Mouse (Mus musculus) left cerebral cortex, adult 11 months (tissue): ENCODE data around the gene Pitpnm2.

ENCODE experiments used
- DNase-seq: peaks from one replicate; pipeline ENCODE4 v3.0.0; 2022; ENCODE audit warnings: low spot score

Gene Pitpnm2

DNA sequence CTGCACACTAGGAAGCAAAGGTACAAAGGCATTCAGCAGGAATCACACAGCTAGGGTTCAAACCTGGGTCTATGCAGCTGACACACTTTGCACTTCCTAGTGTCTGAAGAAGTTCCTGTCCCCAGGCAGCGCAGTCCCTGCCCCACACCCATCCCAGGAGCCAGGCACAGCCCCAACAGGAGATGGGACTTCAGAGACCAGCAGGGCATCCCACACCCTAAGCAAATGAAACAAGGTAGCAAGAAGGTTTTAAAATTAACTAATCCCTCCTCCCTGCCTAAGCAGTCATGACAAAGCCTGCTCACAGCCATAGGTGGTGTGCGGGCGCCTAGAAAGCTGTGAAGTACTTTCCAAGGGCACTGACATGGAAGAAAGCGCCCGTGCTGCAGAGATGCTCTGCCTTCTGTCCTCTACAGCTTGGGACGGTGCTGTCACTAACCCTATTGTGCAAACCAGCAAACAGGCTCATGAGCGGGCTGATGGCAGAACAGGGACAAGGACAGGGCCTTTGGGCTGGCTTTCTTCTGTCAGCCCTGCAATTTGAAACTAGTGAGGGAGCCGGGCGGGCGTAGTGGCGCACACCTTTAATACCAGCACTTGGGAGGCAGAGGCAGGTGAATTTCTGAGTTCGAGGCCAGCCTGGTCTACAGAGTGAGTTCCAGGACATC lies 68.9 kb downstream of the Pitpnm2 start:
- DNase-seq: no peak

DNA sequence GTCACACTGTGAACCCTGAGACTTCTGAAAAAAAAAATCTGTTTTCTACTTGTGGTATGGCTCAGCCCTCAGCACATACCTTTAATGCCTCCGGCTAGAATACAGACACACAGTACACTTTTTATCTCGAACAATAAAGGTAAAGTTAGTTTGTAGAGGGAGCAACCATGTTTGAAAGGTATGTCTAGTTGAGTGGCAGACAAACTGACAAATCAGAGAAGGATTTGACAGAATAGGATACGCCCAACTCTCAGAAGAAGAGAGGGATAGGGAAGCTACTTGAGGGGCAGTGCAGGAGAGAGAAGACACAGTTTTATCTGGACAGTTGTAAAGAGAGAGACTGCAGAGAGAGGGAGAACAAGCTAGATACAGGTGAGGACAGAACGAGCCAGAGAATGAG lies 70.1 kb downstream of the Pitpnm2 start:
- no peak for DNase-seq

DNA sequence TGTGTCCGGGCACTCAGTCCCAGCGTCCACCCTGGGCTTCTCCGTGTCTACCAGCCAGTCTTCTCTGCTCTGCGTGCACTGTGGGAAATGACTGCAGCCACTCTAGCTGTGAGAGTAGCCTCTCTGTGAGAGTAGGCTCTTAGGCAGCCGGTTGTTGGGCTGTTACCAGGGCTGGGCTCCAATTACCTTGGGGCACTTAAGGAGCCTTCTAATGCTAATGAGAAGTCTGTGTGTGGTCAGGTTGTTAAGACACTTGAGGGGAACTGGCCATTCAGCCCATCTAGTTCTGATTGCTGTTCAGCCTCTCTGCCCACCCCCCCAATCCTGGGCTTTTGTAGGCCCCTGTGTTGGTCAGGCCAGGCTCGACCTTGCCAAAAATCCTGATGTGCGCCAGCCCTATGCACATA lies 72.8 kb downstream of the Pitpnm2 start:
- no peak for DNase-seq

DNA sequence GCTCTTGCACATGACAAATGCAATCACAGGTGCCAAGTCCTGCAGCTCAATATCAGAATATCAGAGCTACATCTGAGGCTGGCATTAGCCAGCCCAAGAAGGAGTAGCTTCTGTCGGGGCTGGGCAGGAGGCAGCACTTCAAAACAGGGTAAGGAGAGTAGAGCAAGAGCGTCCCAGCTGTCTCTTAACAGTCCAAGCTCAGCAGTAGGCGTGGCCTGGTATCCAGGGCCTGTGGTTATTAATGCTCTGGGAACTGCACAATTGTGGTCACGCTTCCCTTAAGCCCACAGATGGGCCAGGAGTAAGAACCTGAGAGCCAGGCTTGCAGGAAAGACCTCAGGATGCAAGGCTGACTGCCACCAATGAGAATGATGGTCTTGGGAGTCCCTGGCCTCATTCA lies 74.4 kb downstream of the Pitpnm2 start:
- DNase-seq: no peak

DNA sequence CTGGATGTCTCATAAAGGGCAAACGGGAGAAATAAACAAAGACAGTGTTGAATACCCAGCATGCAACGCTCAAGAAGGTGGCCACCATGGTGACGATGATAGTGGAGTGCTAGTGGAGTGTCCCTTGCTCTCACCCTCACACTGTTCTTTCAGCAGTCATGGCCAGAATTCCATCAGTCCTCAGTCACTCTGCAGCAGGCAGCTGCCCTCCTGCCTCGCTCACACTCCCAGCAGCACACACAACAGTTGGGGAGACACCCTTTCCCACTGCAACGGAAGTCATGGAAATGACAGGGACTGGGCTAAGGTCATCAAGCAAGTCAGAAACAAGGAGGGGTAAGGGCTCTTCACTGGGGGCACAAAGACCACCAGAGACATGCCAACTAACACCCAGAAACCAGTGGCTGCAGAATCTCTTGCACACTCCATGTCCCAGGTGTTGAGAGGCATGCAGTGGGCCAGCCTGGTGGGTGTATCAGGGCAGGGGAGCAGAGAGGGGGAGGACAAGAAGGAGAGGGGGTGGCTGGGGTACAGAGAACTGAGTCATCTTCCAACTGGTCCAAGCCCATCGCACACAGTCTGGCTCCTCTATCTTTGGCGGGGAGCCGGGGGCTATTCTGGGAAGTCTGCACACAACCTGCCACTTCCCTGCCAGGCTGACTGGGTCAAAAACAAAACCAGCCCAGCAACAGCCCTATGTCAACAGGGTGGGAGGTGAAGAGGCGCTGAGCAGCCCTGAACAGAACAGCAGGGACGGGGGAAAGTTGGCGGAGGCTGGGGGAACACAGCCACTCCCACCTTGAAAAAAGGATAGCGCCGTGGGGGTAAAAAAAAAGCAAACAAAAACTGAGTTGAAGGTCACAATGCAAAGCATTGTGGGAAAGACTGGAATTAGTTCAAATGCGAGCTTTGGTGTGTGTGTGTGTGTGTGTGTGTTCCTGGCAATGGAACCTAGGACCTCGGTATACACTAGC lies 76.3 kb downstream of the Pitpnm2 start:
- DNase-seq: peak; percentile 64

DNA sequence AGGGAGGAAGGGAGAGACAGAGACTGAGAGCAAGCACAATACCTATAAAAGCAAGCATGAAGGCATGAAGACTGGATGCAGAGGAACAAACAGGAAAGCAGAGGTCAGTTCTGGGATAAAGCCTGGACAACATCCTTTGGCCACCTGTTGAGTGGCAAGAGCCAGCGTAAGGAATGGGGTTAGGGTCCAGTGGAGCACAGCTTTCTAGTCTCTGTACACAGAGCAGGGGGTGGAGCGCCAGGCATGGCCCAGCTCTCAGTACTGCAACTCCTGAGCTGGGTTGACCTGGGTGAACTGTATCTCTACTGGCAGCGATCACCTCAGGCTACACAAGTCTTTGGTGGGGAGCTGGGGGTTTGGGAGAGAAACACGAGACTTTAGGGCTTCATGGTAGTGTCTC lies 77.3 kb downstream of the Pitpnm2 start:
- DNase-seq: no peak

DNA sequence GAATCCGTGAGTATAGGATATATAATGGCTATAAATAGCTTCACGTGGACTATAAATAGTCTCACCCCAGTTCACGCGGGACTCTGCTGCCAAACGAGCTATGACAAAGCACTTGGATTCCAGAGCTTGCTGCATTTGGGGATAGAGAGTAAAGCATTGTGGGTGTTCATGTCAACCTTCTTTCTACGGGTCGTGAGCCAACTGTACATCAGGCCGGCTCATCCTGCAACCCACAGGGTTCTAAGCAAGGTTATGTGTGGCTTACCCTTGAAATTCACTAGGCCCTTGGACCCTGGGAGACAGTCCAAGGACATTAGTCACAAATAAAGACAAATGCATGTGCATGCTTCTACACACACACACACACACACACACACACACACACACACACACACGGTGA lies 77.8 kb downstream of the Pitpnm2 start:
- DNase-seq: no peak

DNA sequence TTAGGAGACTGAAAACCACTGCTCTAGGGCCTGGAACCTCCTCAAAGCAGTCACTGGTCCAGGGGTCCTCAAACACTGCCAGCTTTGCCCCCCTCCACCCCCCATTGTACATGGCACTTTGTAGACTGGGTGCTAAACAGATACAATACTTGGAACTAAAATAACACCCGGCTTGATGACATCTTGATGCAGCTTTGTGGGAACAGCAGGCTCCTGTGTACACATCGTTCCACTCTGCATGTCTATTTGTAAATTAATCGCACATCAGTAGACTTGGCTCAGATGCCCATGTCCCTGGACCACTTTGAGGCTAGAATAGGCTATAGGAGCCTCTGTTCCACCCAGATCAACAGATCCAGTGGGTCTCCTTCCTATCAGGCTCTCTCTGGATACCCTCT lies 80.3 kb downstream of the Pitpnm2 start:
- no peak for DNase-seq

DNA sequence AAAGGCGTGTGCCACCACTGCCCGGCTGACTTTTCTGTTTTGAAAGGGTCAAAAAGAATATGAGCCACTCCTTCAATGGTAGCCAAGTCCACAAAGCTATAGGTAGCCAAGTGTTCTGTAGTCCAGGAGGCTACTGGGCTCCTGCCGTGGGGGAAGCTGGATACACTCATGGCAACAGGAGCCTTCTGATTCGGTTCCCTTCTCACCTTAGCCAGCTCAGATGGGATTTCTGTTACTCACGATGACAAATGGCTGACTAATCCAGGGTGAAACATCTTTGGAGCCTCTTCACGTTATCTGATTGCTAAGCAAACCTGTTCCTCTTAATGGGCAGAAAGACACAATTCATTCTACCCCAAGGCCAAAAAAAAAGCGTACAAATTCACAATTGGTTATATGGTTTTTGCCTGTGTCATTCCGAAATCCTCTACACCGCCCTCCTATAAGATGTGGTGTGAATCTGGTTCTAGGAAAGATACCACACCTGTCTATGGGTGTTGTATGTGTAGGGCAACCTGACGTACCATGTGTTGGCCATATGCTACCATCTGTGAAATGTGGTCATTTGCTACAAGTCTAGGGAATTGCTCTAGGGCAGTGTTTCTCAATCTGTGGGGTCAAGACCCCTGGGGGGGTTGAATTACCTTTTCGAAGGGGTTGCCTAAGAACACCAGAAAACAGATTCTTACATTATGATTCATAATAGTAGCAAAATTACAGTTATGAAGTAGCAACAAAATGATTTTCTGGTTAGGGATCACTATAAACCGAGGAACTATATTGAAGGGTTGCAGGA lies 80.9 kb downstream of the Pitpnm2 start:
- DNase-seq: no peak

DNA sequence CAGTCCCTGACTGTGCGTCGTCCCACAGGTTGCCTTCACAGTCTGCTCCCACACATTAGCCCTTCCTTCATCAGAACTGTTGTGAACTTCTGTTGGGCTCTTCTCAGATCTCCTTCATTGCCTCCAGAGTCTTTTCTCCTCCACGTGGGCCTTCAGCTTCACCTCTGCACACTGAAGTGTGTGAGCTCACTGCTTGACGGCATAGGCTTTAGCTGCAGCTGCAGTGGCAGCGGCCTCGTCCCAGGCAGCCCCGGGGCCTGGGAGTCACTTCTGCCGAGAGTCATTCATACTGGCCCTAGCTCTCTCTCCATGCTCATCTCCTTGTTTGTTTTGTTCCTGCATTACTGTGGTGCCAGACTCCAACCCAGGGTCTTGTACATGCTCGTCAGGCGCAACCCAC lies 81.9 kb downstream of the Pitpnm2 start:
- DNase-seq: no peak

DNA sequence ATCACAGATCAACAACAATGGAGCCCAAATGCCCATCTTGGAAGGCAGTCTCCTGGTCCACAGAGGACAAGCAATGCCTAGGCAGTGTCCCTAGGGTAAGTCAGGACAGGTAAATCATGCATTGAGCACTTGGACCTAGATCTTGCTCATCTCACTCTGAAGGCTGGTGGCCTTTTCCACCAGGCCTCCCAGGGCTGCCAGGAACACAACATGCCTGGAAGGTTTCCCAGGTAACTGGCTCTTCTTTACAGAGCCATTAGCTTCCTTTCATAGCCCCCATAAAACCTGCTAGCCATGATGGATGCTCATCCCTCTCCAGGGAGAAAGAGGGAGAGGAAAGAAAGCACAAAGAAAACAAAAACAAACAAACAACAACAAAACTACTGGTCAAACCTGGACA lies 82.8 kb downstream of the Pitpnm2 start:
- DNase-seq: no peak

DNA sequence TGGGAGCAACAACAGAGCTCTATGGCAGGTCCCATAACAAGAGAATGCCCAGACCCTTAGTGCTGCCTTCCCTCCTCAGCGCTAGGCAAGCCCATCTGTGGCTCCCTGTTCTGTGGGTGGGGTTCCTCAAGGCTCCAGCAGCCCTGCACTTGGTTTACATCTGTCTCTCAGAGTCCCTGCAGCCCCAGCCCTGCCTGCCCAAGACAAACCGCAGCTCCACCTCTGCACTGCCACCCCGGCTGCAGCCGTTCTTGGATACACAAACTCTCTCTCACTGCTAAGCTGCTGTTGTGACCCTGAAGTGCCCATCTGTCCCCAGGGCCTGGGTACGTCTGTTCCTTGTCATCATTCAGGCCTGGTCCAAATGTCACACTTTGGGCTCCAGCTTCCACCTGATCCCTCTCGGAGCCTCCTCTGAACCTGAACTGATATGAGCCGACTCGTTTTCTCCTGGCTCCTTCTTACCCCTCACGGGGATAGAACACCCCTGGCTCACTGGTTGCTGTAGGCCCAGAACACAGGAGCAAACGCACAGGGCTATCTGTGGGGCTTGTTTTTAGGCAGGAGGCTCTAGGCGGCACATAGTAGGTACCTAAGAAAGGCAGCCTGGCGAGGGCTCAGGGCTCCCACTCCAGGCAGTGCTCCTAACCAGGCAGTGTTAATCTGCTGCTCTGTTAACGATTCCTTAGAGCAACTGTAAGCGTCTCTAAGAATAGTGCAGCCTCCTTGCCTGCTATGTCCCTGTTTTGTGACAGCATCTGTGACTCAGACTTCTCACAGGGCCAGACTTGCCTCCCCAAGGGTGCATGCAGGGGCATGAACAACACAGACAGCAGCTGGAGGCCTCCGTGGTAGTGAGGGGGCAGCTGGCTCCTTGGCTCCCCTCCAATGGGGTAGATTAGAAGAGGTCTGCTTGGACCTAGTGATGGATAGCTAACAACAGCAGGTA lies 83.7 kb downstream of the Pitpnm2 start:
- peak; percentile 60 for DNase-seq

DNA sequence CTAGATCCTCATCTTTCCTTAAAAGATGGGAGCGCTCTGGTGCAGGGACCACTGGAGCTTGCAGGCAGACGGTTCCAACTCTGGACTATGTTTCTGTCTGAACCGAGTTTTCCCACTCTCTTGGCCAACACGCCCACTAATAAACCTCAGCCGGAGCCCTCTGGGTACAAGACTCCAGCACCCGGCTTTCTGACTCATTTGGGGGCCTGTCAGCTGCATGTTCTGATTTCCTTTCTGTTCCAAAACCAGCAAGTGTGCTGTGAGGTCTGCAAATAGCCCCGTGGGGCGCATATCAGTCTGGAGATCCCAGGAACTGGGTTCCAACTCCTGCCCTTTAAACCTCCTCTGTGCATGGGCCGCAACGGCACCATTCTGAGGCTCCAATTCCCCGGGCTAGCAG lies 86.1 kb downstream of the Pitpnm2 start:
- no peak for DNase-seq

DNA sequence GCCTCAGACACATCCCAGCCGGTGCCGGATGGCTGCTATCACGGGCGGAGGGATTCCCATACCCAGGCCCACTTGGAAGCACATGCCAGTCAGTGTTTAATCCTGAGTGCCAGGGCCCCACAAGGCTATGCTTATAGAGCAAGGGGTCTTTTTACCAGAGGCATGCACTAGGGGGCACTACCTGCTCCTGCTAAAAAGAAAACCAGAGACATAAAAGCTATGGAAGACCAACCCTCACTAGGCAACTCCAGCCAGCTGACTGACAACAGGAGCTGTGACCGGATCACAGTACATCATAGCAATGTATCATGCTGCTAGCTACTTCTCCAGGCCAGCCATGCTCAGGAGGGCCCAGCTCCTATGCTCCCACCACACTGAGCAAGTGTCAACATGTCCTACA lies 87.0 kb downstream of the Pitpnm2 start:
- DNase-seq: peak; percentile 62

DNA sequence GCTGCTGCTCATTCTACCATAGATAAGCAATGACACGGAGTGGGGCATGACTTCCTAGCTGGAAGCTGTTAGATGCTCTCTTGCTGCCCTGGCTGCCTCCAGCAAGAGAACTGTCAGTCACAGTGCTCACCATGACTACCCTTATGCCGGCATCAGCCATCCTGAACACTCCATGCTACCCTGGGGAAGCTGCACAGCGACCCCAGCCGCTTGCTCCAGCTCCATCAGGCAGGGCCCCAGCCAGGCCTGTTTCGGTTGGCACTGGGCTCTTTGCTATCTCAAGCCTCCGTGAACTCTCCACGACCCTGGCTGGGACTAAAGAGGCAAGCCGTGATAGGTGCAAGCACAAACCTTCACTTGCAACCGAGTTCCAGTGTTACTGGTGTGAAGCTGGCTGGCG lies 87.7 kb downstream of the Pitpnm2 start:
- DNase-seq: no peak

DNA sequence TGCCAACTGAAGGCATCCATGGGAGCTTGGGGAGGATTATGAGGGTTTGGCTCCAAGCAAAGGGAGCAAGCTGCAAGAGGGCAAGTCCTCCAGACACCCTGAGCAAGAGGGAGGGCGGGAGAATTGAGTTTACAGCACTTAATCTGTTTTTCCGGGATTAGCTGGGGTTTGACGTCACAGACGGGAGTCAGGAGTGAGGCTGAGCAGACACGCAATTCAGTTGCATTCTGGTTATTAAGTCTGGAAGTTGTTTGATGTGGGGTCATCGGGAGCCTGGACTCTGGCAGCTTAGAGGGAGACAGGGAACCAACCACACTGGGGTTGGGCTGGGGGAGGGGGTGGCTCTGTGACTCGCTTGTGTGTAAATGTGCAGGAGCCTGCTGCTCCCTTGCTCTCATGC lies 90.1 kb downstream of the Pitpnm2 start:
- no peak for DNase-seq

DNA sequence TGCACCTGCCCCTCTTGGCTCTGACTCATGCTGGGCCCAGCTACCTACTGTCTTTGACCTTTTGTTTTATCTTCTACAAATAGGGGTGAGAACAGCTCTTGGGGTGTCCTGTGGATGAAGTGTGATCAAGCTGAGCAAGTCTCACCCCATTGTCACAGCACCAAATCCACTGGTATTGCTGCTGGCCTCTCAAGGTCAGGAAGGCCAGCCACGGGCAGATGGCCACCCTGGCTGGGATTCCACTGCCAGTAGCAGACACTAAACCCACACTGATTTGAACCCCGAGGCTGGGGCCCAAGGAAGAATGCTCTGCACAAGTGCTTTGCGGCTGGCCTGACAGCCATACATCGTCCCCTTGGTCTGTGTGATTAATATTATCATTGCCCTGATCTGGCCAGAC lies 91.3 kb downstream of the Pitpnm2 start:
- no peak for DNase-seq

DNA sequence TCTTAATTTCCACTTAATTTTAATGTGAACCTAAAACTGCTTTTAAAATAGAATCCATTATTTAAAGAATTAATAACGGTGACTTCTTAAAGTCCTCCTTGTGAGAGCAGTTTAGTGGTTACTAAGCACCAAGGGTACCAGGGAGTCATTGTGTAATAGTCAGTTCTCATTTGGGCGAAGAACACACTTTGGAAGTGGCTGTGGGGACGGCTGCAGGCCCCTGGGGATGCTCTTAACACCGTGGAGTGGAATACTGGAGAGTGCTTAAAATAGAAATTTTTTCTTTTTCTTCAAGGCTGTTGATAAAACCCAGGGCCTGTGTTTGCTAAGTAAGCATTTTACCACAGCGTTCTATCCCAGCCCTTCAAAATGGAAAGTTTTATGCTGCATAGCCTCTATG lies 93.6 kb downstream of the Pitpnm2 start:
- DNase-seq: no peak

DNA sequence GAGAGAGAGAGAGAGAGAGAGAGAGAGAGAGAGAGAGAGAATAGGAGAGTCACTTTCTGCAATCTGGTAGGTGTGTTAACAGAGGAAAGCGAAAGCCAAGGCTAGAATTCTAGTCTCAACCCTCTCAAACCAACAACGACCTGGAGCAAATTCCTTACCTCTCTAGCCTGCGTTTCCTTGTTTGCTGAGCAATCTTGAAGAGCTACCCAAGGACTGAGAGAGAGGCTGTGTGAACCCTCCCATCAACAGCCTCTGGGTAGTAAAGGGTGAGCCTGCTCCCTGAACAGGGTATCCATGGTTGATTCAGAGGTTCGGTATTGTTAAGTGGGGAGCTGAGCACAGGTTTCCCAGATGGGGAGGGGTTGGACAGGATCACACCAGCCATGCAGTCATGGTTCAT lies 96.8 kb downstream of the Pitpnm2 start:
- DNase-seq: no peak

DNA sequence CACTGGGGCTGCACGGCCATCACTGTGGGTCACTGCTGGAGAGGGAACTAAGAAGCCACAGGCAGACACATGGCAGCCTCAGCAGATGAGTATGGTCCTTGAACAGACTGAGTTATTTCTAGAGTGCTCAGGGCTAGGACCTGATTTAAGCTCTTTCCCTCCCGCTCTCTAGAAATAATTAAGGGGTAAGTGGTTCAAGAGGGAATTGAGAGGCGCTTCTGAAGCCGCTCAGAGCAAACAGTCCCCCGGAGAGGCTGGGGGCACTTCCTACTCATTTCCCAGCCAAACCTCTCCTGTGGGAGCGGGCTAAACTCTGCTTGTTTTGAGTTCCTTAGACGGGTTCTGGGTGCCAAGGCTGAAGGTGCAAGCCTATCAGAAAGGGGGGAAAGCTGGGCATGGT lies 98.7 kb downstream of the Pitpnm2 start:
- DNase-seq: no peak

DNA sequence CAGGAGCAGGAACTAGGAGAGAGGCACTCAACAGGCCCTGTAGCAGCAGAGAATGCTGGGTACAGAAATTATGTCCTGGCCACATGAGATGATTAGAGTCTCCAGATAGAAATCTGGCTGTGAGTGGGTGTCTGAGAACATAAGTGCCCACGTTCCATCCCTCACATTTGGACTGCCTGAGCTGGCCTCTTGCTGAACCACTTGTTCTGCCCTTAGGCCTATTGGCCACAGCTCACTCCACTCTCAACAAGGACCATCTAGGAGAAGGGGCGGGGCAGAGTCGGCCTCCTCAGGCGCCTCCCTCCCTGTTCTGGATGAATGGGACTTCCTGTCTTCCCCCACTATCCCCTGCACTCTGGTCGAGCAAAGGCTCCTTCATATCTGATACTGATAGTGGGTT lies 100.5 kb downstream of the Pitpnm2 start:
- DNase-seq: no peak

DNA sequence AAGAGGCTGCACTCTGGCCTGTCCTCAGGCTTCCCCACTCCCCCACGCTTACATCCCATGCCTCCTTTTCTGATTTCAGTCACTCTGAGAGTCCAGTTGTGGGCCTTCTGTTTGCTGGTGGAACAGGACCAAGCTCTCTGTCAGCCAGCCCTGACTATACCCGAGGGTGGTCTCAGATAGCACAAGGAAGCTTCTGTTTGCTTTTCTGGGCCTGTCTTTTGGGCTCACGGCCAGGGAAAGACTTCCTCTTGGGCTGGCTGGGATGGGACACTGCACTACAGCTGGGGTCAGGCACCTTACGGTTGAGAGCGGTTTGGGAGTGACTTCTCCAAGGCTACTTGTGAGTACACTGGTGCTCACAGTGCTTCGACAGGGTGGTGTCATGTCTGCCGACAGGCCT lies 111.5 kb downstream of the Pitpnm2 start:
- DNase-seq: no peak
